Mouse (Mus musculus) gastrocnemius, postnatal 14 days (tissue): ENCODE results near the gene Med26. TPM values are rescaled to one million over a fixed set of nuclear protein-coding genes. Genes with fewer than 3 reads are reported as not detected.

Source experiments
- DNase-seq: peaks from one replicate; pipeline ENCODE4 v3.0.0; 2021; ENCODE audit warnings: mixed read lengths
- intact Hi-C: fragments of 180-260 bp; cut with DNase I; formaldehyde crosslinking; loops from one replicate; pipeline ENCODE4 v1.15.1; 2025; ENCODE audit warnings: low total_unique reads
- total RNA-seq, 2 experiments: library from RNA; stranded (reverse); gene quantifications; 2 replicates each; pipeline ENCODE4 v1.2.3; 2021

Med26 gene
- total RNA-seq, 2 experiments from 2014 or later, result 7.4 to 12.0 TPM

GRCm38 (mm10) chr8:72495411-72496111, 52.5 kb downstream of the Med26 start:
- intact Hi-C loops, result loop anchor here (10.0 kb wide), 1 partner anchor 49 kb away; the partner anchor contains the start of gene Med26
- no peak for DNase-seq

- intact Hi-C loops, result loop anchor here (10.0 kb wide), 1 partner anchor 51 kb away; the partner anchor contains the start of gene Med26
- DNase-seq, result no peak
Measured at GRCm38 (mm10) chr8:72493381-72493780, 54.7 kb downstream of the Med26 start.

GRCm38 (mm10) chr8:72492622-72493081, 55.4 kb downstream of the Med26 start:
- intact Hi-C loops, result loop anchor here (10.0 kb wide), 1 partner anchor 52 kb away; the partner anchor contains the start of gene Med26

GRCm38 (mm10) chr8:72491680-72492621, 56.1 kb downstream of the Med26 start, which contains the start of gene Slc35e1:
Gene Slc35e1 (minus strand): TSS chr8:72492614.
- intact Hi-C loops, result loop anchor here (10.0 kb wide), 1 partner anchor 53 kb away; the partner anchor contains the start of gene Med26
- peak; percentile 29 for DNase-seq

More at GRCm38 (mm10) chr8:72492622-72493081, 55.4 kb downstream of the Med26 start:
- DNase-seq, result peak; percentile 100

GRCm38 (mm10) chr8:72491017-72491416, 57.1 kb downstream of the Med26 start:
- intact Hi-C loops, result loop anchor here (10.0 kb wide), 1 partner anchor 54 kb away; the partner anchor contains the start of gene Med26
- no peak for DNase-seq

GRCm38 (mm10) chr8:72487014-72487413, 61.1 kb downstream of the Med26 start:
- intact Hi-C loops, result no loop called here
- DNase-seq, result no peak

- intact Hi-C loops, result no loop called here
- DNase-seq, result peak; percentile 42
Measured at GRCm38 (mm10) chr8:72485456-72486199, 62.4 kb downstream of the Med26 start.

- intact Hi-C loops, result no loop called here
- peak; percentile 97 for DNase-seq
Measured at GRCm38 (mm10) chr8:72474826-72475546, 73.1 kb downstream of the Med26 start, which contains the start of gene Cherp. Gene Cherp (minus strand): TSS chr8:72475226.

GRCm38 (mm10) chr8:72470684-72471083, 77.4 kb downstream of the Med26 start:
- intact Hi-C loops, result no loop called here
- no peak for DNase-seq

GRCm38 (mm10) chr8:72469984-72470383, 78.1 kb downstream of the Med26 start:
- intact Hi-C loops, result no loop called here
- no peak for DNase-seq

- DNase-seq, result no peak
- intact Hi-C loops, result no loop called here
Measured at GRCm38 (mm10) chr8:72469243-72469642, 78.8 kb downstream of the Med26 start.

- no peak for DNase-seq
- intact Hi-C loops, result no loop called here
Measured at GRCm38 (mm10) chr8:72464211-72464610, 83.9 kb downstream of the Med26 start.

GRCm38 (mm10) chr8:72459881-72460533, 88.1 kb downstream of the Med26 start:
- DNase-seq, result no peak
- intact Hi-C loops, result no loop called here

- intact Hi-C loops, result no loop called here
- DNase-seq, result no peak
Measured at GRCm38 (mm10) chr8:72458457-72458856, 89.6 kb downstream of the Med26 start.

GRCm38 (mm10) chr8:72457806-72458205, 90.3 kb downstream of the Med26 start:
- DNase-seq, result no peak
- intact Hi-C loops, result no loop called here

GRCm38 (mm10) chr8:72455317-72455716, 92.8 kb downstream of the Med26 start:
- intact Hi-C loops, result no loop called here
- no peak for DNase-seq

GRCm38 (mm10) chr8:72453904-72454303, 94.2 kb downstream of the Med26 start:
- intact Hi-C loops, result no loop called here
- DNase-seq, result no peak

GRCm38 (mm10) chr8:72451516-72451915, 96.6 kb downstream of the Med26 start:
- intact Hi-C loops, result no loop called here
- DNase-seq, result no peak
